Mouse (Mus musculus) frontal cortex, postnatal 25 days (tissue): Measurements from ENCODE around the gene Noa1.

Experiments used
- DNase-seq, 2 experiments: peaks; one replicate each; pipeline ENCODE4 v3.0.0; 2022; ENCODE audit warnings: low spot score in 2 of 2

Gene Noa1

DNA sequence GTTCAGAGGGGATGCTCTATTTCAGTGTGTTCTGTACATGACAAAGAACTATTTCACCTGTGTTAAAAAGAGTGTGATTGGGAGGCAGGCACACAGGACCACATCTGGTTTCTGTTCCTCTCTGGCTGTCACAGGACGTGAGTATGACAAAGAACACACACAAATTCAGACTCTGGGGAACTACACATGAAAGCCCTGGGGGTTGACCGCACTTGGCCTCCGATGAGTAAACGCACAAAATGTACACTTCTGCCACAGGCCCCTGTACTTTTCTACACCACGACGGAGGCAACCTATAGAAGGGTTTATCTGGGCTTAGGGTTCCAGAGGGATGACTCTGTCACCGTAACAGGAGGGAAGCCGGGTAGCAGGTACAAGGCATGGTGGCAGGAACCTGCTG, 20.2 kb downstream of the Noa1 start:
- no peak for DNase-seq

DNA sequence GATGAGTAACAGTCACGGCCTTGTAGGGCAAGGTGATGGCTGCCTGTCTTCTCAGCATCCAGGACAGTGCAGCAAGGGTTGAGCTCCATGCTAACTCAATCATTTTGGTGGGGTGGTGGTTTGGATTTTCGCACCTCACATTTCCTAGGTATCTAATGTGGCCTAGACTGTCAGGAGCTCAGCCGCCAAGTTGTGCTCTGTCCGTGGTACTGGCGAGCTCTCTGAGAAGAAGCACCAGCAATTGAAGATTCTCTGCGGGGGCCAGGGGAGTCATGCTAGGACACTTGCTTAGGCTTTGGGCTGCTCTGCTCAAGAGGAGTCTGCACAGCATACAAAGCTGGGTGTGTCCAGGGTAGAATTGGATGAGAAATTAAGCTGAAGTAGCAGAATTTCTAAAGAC, 22.0 kb downstream of the Noa1 start:
- DNase-seq: no peak

DNA sequence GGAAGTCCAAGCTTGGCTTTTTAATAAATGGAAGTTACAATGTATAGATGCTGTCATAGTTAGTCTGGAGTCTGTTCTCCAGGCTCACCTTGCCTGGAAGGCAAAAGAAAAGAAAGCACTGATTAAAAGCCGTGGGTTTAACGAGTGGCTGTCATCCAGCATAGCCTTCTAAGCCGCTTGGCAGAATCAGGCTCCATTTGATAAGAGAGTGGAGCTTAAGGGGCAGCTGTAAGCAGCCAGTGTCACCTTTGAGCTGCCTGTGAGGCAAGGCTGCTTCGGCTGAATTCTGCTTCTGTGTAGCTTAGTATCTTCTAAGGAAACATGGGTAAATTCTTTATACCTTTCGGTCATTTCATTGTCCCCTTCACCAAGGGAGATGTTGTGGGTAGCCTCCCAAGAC, 23.0 kb downstream of the Noa1 start:
- no peak for DNase-seq

DNA sequence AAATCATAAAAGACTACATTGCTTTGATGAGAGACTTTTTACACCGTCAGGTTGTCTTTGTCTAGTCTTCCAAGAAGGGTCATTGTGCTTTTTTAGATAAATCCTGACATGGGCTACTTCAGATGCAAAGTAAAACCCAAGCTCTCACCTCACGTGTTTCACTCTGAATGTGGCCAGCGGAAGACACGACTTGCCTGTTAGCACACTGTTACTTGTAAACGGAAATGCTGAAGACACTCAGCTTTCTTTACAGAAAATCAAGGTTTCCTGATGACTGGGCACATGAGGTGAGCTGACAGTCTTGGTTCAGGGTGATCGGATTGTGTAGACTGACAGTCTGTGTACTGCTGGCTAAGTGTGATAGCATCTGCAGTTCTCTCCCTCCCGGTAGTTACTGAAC, 24.2 kb downstream of the Noa1 start:
- DNase-seq: no peak

GRCm38 (mm10) chr5:77282242-77282641, 27.6 kb downstream of the Noa1 start:
- no peak for DNase-seq

DNA sequence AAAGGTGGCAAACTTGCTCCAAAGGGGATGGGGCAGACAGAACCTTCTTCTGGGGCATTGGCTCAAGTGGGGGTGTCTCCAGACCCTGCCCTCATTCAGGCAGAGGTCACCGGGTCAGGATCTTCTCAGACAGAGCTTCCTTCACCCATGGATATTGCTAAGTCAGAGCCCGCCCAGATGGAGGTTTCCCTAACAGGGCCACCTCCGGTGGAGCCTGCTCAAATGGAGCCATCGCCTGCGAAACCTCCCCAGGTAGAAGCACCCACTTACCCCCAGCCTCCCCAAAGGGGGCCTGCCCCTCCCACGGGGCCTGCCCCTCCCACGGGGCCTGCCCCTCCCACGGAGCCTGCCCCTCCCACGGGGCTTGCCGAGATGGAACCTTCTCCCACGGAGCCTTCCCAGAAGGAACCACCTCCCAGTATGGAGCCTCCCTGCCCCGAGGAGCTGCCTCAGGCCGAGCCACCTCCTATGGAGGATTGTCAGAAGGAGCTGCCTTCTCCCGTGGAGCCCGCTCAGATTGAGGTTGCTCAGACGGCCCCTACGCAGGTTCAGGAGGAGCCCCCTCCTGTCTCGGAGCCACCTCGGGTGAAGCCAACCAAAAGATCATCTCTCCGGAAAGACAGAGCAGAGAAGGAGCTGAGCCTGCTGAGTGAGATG, 28.2 kb downstream of the Noa1 start:
- no peak for DNase-seq

DNA sequence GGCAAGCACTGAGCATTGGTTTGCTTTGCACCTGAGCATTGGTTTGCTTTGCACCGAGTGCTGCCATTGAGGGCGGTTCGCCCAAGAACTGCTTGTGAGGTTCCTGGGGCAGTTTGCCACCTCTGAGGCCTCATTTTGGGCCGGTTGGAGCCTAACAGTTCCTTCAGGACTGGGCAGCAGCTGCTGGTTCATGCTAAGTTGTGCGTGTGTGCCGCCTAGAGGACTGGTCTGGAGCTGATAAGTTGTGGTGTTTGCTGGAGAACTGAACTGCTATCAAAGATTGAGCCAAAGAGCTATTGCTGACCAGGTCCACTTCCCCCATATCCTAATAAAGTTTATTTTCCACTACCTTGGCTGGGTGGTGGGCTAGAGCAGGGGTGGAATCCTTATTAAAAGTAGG, 32.7 kb downstream of the Noa1 start:
- no peak for DNase-seq

GRCm38 (mm10) chr5:77275950-77276349, 33.9 kb downstream of the Noa1 start:
- no peak for DNase-seq

DNA sequence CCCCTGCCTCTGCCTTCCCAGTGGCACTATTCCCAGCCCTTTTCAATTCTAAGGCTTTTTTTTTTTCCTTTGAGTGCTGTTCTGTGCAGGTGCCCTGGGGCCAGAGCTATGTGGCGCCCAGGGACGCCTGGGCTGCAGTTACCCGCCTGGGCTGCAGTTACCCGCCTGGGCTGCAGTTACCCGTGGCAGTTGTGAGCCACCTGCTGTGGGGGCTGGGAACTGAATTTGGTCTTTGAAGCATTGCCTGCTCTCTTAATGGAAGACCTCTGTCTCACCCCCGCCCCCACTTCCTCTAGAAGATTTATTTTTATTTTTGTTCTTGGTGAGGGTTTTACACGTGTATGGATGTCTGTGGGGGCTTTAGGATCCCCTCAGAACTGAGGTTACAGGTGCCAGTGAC, 36.7 kb downstream of the Noa1 start:
- DNase-seq: no peak

DNA sequence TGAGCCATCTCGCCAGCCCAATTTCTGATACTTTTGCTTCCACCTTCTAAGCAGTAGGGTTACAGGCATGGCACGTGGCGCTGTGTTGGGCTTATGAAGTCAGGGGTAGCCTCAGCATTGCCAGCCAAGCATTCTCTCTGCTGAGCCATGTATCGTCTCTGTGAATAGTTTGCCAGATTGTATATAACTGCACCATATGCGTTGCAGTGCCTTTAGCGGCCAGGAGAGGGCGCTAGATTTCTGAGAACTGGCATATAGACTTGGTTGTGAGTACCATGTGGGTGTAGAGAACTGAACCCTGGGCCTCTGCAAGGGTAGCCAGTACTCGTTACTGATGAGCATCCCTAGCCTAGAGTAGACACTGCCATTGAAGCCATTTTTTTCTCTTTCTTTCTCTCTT, 40.5 kb downstream of the Noa1 start:
- no peak for DNase-seq

DNA sequence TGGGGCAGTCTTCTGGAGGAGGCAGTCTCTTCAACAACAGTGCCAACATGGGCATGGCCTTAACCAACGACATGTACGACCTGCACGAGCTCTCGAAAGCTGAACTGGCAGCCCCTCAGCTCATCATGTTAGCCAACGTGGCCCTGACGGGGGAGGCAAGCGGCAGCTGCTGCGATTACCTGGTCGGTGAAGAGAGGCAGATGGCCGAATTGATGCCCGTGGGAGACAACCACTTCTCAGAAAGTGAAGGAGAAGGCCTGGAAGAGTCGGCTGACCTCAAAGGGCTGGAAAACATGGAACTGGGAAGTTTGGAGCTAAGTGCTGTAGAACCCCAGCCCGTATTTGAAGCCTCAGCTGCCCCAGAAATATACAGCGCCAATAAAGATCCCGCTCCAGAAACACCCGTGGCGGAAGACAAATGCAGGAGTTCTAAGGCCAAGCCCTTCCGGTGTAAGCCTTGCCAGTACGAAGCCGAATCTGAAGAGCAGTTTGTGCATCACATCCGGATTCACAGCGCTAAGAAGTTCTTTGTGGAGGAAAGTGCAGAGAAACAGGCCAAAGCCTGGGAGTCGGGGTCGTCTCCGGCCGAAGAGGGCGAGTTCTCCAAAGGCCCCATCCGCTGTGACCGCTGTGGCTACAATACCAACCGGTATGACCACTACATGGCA, 41.8 kb downstream of the Noa1 start:
- DNase-seq: no peak

DNA sequence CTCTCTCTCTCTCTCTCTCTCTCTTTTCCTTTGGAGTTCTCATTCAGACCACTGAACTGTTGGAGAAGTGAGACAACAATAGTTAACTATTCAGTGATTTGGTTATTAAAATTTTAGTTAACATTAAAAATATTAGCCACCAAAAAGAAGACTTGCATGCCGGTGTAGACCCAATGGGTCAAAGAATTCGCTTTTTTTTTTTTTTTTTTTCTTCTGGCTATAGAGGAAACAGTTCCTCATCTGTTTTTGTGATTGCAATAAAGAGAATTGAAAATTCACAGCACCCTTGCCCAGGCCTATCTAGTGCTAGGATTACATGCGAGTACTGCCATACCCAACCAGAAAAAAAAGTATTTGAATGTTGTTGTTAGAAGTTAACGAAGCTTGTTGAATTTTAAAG, 42.4 kb downstream of the Noa1 start:
- DNase-seq: no peak

GRCm38 (mm10) chr5:77266886-77267401, 42.9 kb downstream of the Noa1 start:
- no peak for DNase-seq

- DNase-seq: peak in 1 of 2 experiments; percentile 18
Observed at GRCm38 (mm10) chr5:77266066-77266885, 43.6 kb downstream of the Noa1 start.

DNA sequence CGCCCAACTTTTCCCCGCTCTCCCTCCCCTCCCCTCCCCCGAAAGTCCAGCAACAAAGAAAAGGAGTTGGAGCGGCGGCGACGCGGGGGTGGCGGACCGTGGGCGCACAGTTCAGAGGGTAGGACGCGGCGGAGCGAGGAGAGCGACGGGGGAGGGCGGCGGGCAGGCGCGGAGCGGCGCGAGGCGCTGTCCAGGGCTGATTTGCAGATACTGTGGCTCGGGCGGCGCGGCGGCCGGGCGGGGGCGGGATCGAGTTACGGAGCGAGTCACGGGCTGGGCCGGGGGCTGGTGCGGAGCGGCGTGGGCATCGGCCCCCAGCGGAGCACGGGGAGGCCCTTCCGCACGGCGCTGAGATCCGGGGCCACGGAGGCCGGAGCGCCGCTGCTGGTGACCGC, 44.2 kb downstream of the Noa1 start:
- peak in 1 of 2 experiments; percentile 17 for DNase-seq

DNA sequence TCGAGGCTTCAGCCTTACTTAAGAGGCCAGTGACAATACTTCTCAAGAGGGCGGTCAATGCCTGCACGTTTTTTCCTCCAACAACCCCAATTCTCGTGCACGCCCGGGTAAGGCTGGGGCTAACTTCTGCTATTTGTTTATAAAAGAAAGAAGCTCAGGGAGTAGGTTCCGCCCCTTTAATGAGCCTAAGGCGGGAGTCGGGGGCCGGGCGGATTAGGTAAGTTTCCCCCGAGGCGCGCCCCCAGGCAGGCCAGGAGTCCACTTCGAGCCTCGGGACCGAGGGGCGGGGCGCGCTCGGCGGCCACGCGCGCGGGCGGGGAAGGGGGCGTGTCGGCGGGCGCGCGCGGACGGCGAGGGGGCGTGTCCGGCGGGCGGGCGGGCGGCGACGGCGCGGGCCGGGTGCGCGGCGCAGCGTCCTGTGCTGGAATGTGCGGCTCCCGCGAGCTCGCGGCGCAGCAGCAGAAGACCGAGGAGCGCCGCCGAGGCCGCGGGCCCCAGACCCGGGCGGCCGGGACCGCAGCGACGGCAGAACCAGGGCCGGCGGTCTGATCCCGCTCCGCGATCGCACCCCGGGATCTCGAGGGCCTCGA, 44.7 kb downstream of the Noa1 start, which contains the start of gene Rest:
Gene Rest, plus strand, starts transcription at position 411 of the 590 bp plus-strand sequence.
- peak; percentile 15 for DNase-seq

- DNase-seq: no peak
Observed at GRCm38 (mm10) chr5:77262105-77262504, 47.8 kb downstream of the Noa1 start.

DNA sequence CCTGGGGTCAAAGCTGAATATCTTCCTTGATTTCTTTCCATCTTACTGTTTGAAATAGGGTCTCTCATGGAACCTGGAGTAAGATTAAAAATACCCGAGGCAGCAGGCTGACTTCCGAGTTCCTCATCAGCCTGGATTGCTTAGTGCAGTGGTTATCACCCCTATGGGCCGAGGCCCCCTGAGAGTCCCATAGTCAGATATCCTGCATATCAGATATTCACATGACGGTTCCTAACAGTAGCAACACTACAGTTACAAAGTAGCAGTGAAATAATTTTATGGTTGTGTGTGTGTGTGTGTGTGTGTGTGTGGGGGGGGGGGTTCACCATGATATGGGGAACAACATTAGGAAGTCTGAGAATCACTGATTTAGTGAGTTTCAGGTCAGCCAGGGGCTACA, 48.7 kb downstream of the Noa1 start:
- no peak for DNase-seq

- no peak for DNase-seq
Observed at GRCm38 (mm10) chr5:77260141-77260540, 49.7 kb downstream of the Noa1 start.

GRCm38 (mm10) chr5:77259315-77259714, 50.6 kb downstream of the Noa1 start:
- no peak for DNase-seq

GRCm38 (mm10) chr5:77257603-77258002, 52.3 kb downstream of the Noa1 start:
- no peak for DNase-seq

GRCm38 (mm10) chr5:77254402-77254801, 55.5 kb downstream of the Noa1 start:
- DNase-seq: no peak
